Mouse (Mus musculus): ENCODE results near the gene Ghr. TPM values are rescaled to one million over a fixed set of nuclear protein-coding genes. Genes with fewer than 3 reads are reported as not detected.

The Ghr gene
- polyA plus RNA-seq (2012; rRNA removed): 6.5 and 7.7 TPM in 2 replicates

GRCm38 (mm10) chr15:3582807-3583636, at the start of gene Ghr:
Gene Ghr, minus strand, starts transcription at chr15:3583492.

GRCm38 (mm10) chr15:3303426-3303825, 279.9 kb downstream of the Ghr start, which contains the start of gene Ccdc152:
Gene Ccdc152, minus strand, starts transcription at chr15:3303526.

DNA sequence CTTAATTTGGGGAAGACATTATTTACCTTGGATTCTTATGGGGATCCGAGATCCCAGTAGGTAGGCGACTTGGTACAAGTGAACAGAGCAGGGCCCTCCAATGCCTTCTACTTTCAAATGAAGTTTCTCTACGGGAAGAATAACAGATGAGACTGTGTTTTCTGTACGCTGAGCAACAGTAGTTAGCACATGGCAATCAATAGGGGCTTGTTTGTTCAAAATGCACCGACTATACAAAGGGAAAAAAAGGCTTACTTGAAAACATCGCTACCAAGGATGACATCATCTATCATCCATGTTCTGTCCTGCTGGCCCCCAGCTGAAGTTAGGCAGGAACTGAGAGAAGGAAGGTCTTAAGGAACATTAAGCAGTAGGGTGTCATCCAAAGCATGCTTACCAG, 315.0 kb downstream of the Ghr start, which contains the start of gene Selenop:
Gene Selenop, plus strand, starts transcription at position 301 of the 400 bp plus-strand sequence.

Measured in central nervous system, embryonic 18 days (tissue).